Mouse (Mus musculus) megakaryocyte, embryonic 14.5 days (primary cell): ENCODE measurements at regions not wholly inside any gene's neighbourhood (a gene's known extent, or its start where the extent isn't known, plus 50 kb on each side); places are given as distances from the start of the nearest gene placed in this dataset.
"Not testable (repeated sequence)": the region's sequence is repeated elsewhere in the genome, so short reads cannot be mapped to it uniquely, and the experiment has no call there.

Experiments used
- H3K27me3 ChIP-seq: replicated peaks from 2 replicates; pipeline ENCODE3; 2012; ENCODE audit warnings: inconsistent platforms
- H3K36me3 ChIP-seq: replicated peaks from 2 replicates; pipeline ENCODE3; 2012; ENCODE audit warnings: low read length, inconsistent platforms, mixed read lengths
- H3K4me1 ChIP-seq: 2 replicates; pipeline ENCODE4 v1.6.1; 2012; ENCODE audit warnings: inconsistent platforms
- H3K4me3 ChIP-seq: replicated peaks from 2 replicates; pipeline ENCODE3; 2012; ENCODE audit warnings: moderate library complexity, mild to moderate bottlenecking, inconsistent platforms
- H3K9me3 ChIP-seq: 2 replicates; pipeline ENCODE4 v1.6.1; 2012; ENCODE audit warnings: inconsistent platforms
- FLI1 ChIP-seq: IDR thresholded peaks from 2 replicates; pipeline ENCODE4 v1.6.1; 2012; ENCODE audit warnings: low read length, inconsistent platforms, mixed read lengths
- GATA1 ChIP-seq: IDR thresholded peaks from 3 replicates; pipeline ENCODE4 v1.6.1; 2012; ENCODE audit warnings: mixed read lengths, low read length, inconsistent platforms, borderline replicate concordance

DNA sequence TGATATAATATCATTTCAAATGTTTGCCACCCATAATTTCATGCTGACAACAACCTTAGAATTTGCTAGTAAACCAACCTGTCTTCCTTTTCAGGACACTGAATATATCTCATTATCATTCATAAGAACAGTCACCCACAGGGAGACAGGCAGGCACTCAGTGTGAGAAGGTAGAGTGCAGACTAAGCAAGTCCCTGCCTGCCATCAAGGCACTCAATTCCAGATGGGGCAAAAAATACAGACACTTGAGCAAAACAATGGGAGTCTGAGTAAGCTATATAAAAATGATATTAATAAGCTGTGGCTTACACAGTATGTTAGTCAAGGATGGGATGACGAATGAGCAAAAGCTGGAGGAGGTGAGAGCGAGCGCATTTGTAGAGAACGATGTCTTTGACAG, 909.4 kb downstream of the Robo1 start:
- Histone ChIP-seq H3K9me3 (peaks cover 13% of the 10 kb centered on the region; the same call in 1 of the 2 replicates), H3K36me3 (no peaks in the 10 kb centered on the region), H3K4me3 (no peak overlapping the region), H3K27me3 (no peaks in the 10 kb centered on the region), H3K4me1 (no peaks in the 10 kb centered on the region)
- no peak for TF ChIP-seq GATA1
- TF ChIP-seq FLI1: no peak

DNA sequence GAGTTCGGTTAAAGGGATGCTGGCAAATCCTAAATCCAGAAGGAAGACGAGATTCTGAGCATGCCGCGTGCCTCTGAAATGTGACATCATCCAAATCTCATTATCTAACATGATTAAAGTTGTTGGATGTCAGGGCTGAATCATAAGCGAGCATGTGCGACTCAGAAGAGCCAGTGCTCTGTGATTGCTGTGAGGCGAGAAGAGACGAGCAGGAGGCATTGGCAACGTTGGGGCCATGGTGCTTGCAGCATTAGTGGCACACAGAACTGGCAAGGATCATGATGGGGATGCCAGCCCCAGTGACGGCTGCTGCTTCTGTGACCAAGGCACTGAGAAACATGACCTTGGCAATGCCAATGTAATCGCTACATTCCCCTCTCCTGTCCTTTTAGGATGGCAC, 895.4 kb downstream of the Robo1 start:
- Histone ChIP-seq H3K27me3 (no peaks in the 10 kb centered on the region), H3K4me1 (no peaks in the 10 kb centered on the region), H3K9me3 (peaks cover 5% of the 10 kb centered on the region), H3K4me3 (peak overlapping the region; percentile 62), H3K36me3 (no peaks in the 10 kb centered on the region)
- TF ChIP-seq FLI1 (no peak), GATA1 (no peak)

DNA sequence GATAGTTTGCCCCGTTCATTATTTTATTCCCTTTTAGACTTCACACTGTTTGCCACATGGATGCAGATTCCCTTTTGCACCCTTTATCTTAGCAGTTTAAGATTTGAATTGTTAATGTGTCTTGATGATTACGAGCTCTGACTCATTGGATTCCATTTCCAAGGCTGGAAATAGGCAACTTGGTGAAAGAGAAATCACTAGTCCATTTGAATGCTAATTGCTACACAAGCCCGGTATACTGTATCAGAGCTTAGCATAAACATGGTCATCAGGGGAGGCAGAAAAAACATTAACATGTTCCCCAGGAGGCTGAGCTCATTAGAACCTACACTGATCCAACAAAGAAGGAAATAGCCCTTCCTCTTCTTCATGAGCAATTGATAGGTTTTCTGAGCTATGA, 892.9 kb downstream of the Robo1 start:
- no peak overlapping the region for H3K4me3 ChIP-seq
- H3K4me1 ChIP-seq: no peaks in the 10 kb centered on the region
- TF ChIP-seq FLI1 (no peak), GATA1 (no peak)
- no peaks in the 10 kb centered on the region for H3K36me3 ChIP-seq
- no peaks in the 10 kb centered on the region for H3K27me3 ChIP-seq
- H3K9me3 ChIP-seq: peaks cover 8% of the 10 kb centered on the region

DNA sequence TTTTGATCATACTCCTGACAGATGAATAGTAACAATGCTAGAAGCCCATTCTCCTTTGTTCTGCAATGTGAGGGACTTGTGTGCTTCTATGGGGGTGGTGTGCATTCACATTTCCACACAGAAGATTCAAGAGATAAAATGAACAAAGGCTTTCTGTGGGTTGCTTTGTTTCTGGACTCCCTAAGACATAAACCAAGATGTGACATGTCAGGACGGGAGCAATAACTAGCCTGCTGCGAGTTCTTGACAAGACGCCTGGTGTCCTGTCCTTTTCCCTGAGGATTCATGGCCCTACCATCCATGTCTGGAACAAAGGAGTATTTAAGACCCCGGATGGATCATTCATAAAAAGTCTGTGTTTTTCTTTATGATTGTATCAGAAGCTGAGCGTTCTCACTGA, 874.7 kb downstream of the Robo1 start:
- Histone ChIP-seq H3K27me3 (no peaks in the 10 kb centered on the region), H3K4me1 (no peaks in the 10 kb centered on the region), H3K36me3 (no peaks in the 10 kb centered on the region), H3K4me3 (no peak overlapping the region), H3K9me3 (peaks cover 13% of the 10 kb centered on the region)
- TF ChIP-seq FLI1 (no peak), GATA1 (no peak)

DNA sequence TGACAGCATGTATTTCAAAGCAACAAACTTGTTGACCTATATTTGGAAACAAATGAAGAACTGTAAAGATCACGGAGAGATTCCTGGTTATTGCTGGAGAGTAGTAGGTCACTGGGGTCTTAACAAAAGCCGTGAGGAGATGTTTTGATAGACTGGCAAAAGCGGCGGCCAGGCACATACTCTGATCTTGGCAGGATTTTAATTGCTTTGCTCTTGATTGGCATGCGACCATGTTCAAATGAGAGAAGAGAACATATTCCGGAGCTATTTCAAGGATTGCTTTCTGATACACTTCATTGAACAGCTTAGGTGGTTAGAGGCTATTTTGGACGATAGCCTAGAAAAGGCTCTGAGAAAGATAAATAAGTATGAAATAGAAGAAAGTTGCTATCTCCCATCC, 874.2 kb downstream of the Robo1 start:
- H3K4me1 ChIP-seq: no peaks in the 10 kb centered on the region
- H3K27me3 ChIP-seq: no peaks in the 10 kb centered on the region
- no peaks in the 10 kb centered on the region for H3K36me3 ChIP-seq
- TF ChIP-seq FLI1: no peak
- peaks cover 13% of the 10 kb centered on the region for H3K9me3 ChIP-seq
- H3K4me3 ChIP-seq: no peak overlapping the region

DNA sequence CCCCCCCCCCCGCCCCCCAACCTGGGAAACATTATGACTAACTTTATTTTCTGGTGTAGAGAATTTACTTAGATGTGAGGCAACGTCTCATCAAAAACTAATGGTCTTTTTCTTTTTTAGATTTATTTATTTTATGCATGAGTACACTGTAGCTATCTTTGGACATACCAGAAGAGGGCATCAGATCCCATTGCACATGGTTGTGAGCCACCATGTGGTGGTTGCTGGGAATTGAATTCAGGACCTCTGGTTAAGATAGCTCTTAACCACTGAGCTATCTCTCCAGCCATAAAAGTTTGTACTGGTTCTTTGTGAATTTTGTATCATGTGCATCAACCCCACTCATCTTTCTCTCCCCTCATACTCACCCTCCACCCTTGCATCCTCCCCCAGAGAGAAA, 847.3 kb downstream of the Robo1 start:
- Histone ChIP-seq H3K4me1 (no peaks in the 10 kb centered on the region), H3K27me3 (no peaks in the 10 kb centered on the region), H3K4me3 (no peak overlapping the region), H3K36me3 (no peaks in the 10 kb centered on the region), H3K9me3 (no peaks in the 10 kb centered on the region)
- TF ChIP-seq FLI1 (no peak), GATA1 (no peak)

DNA sequence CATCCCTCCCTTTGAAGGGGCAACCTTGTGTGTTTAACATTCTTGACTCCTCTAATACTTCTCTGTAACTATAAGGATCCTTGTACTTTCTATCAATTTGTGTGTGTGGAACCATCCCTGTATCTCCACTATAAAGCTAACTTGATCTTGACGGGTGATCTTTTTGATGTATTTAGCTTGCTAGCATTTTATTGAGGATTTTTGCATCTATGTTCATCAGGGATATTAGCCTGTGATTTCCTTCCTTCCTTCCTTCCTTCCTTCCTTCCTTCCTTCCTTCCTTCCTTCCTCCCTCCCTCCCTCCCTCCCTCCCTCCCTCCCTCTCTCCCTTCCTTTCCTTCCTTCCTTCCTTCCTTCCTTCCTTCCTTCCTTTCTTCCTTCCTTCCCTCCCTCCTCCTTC, 819.8 kb downstream of the Robo1 start:
- not testable (repeated sequence) for H3K4me1 ChIP-seq, H3K27me3 ChIP-seq, H3K36me3 ChIP-seq, H3K4me3 ChIP-seq
- H3K9me3 ChIP-seq: peaks cover 12% of the 10 kb centered on the region

DNA sequence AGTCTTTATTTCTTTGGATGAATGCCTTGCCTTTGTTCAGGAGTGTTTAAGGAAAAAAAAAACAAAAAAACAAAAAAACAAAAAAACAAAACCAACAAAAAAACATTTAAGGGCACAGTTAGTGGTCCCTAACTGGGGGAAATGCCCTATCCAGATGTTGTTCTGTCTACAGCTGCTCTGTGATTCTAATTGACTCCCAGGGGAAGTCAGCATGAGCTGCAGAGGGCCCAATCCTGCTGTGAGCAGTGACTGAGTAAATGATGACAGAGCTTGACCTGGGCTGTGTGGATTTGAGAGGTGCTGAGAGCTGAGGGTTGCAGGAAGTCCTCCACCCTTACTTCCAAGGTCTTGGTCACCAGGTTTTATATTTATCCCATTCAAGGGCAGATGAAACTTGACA, 812.5 kb downstream of the Robo1 start:
- H3K36me3 ChIP-seq: no peaks in the 10 kb centered on the region
- TF ChIP-seq GATA1 (no peak), FLI1 (no peak)

DNA sequence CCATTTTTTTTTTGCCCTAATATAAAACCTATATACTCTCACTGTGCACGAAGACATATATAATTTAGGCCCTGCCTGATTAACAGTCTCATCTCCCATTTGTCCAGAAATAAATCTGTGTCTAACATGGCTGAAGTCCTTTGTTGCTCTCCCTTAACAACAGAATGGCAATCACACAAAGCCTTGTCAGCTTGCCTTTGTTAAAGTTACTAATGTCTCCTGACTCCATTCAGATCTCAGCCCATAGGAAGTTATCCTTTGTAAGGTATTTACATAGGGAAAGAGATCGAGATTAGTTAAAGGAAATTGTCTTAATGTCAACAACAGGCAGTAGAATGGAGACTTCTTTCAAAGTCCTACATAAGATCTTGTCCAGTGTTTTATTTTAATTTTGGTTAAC, 809.2 kb downstream of the Robo1 start:
- TF ChIP-seq FLI1 (no peak), GATA1 (no peak)
- no peaks in the 10 kb centered on the region for H3K9me3 ChIP-seq
- H3K27me3 ChIP-seq: no peaks in the 10 kb centered on the region

More for the DNA sequence above, 812.5 kb downstream of the Robo1 start:
- Histone ChIP-seq H3K27me3 (no peaks in the 10 kb centered on the region), H3K4me3 (no peak overlapping the region), H3K4me1 (no peaks in the 10 kb centered on the region), H3K9me3 (no peaks in the 10 kb centered on the region)

DNA sequence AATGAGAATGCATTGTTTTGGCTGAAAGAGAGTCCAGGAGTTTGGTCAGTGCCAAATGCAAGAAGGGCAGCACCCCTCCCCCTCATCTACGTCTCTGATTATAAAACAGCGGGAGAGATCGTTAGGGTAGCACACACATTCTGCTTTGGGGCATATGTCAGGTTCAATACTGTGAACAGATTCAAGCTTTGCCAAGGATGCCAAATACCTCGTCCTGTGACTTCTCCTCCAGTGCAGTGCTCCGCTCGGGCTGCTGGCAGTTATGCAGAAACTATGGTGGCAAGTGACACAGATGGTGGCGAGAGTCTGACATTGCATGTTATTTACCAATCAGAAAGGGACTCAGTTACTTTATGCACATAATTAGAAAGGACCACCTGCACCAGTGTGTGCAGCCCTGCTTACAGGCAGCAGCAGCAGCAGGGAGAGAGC, 799.9 kb downstream of the Robo1 start:
- no peak overlapping the region for H3K4me3 ChIP-seq
- TF ChIP-seq FLI1 (no peak), GATA1 (no peak)
- no peaks in the 10 kb centered on the region for H3K9me3 ChIP-seq

More for the DNA sequence above, 809.2 kb downstream of the Robo1 start:
- Histone ChIP-seq H3K4me1 (no peaks in the 10 kb centered on the region), H3K36me3 (no peaks in the 10 kb centered on the region), H3K4me3 (no peak overlapping the region)

DNA sequence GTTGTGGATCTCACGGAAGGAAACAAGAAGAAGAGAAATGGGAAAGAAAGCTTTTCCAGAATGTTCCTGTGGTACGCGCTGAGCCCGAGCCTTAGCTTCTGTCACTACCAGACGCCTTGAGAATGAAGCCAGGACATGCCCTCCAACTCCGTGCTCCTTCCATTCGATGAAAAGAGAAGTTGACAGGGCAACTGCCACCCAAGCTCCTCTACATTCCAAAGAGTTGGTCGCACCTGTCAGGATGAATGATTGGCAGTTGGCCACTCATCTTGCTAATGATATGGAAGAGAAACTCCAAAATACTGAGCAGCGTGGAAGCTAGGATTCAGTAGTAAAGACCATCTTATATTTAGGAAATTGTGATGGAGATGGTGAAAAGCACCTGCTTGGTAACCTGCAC, 799.5 kb downstream of the Robo1 start:
- H3K9me3 ChIP-seq: no peaks in the 10 kb centered on the region
- TF ChIP-seq GATA1 (no peak), FLI1 (no peak)
- H3K36me3 ChIP-seq: no peaks in the 10 kb centered on the region

More for the DNA sequence above, 799.9 kb downstream of the Robo1 start:
- Histone ChIP-seq H3K27me3 (no peaks in the 10 kb centered on the region), H3K4me1 (no peaks in the 10 kb centered on the region), H3K36me3 (no peaks in the 10 kb centered on the region)

More for the DNA sequence above, 799.5 kb downstream of the Robo1 start:
- no peaks in the 10 kb centered on the region for H3K27me3 ChIP-seq
- H3K4me1 ChIP-seq: no peaks in the 10 kb centered on the region
- H3K4me3 ChIP-seq: no peak overlapping the region
